Mouse (Mus musculus) MEL (cell line): ENCODE measurements around the gene Prcc.
"Not testable (repeated sequence)": the region's sequence is repeated elsewhere in the genome, so short reads cannot be mapped to it uniquely, and the experiment has no call there.

ENCODE experiments used
- BHLHE40 ChIP-seq: IDR thresholded peaks from 2 replicates; pipeline ENCODE4 v1.6.1; 2012; ENCODE audit warnings: low read depth, mild to moderate bottlenecking, inconsistent platforms, low read length, improper control_type of control experiment, borderline replicate concordance
- CHD1 ChIP-seq: IDR thresholded peaks from 2 replicates; pipeline ENCODE4 v1.6.1; 2012; ENCODE audit warnings: low read depth, mild to moderate bottlenecking, inconsistent platforms, low read length, improper control_type of control experiment
- CTCF ChIP-seq, 3 experiments: IDR thresholded peaks in 2 of 3; conservative IDR thresholded peaks in 1 of 3; 2 replicates each; pipeline ENCODE4 v1.5.1; 2011 to 2012; ENCODE audit warnings: low read length in 3 of 3, low read depth in 2 of 3, mild to moderate bottlenecking in 2 of 3, improper control_type of control experiment in 1 of 3, inconsistent platforms in 1 of 3, mixed read lengths in 1 of 3, moderate library complexity in 1 of 3; ENCODE audit not compliant: control insufficient read depth in 1 of 3, insufficient read depth in 1 of 3, poor library complexity in 1 of 3, severe bottlenecking in 1 of 3
- ETS1 ChIP-seq: IDR thresholded peaks from 2 replicates; pipeline ENCODE4 v1.6.1; 2012; ENCODE audit warnings: low read depth, mild to moderate bottlenecking, inconsistent platforms, low read length, improper control_type of control experiment, moderate library complexity
- GABPA ChIP-seq: IDR thresholded peaks from 2 replicates; pipeline ENCODE4 v1.6.1; 2012; ENCODE audit warnings: low read depth, mild to moderate bottlenecking, inconsistent platforms, low read length, improper control_type of control experiment, moderate library complexity
- JUND ChIP-seq: IDR thresholded peaks from 2 replicates; pipeline ENCODE4 v1.6.1; 2011; ENCODE audit warnings: low read depth, mild to moderate bottlenecking, improper control_type of control experiment, low read length
- MAFK ChIP-seq: IDR thresholded peaks from 2 replicates; pipeline ENCODE4 v1.6.1; 2011; ENCODE audit warnings: low read depth, mild to moderate bottlenecking, low read length, improper control_type of control experiment, borderline replicate concordance
- POLR2A ChIP-seq, 2 experiments: IDR thresholded peaks; 2 replicates each; pipeline ENCODE4 v1.6.1; 2011 to 2012; ENCODE audit warnings: low read length in 2 of 2, mild to moderate bottlenecking in 2 of 2, control low read depth in 1 of 2, improper control_type of control experiment in 1 of 2, low read depth in 1 of 2, moderate library complexity in 1 of 2; ENCODE audit not compliant: control insufficient read depth in 1 of 2, insufficient read depth in 1 of 2, poor library complexity in 1 of 2
- POLR2AphosphoS2 ChIP-seq: IDR thresholded peaks from 2 replicates; pipeline ENCODE4 v1.6.1; 2011; ENCODE audit warnings: low read length, improper control_type of control experiment
- ZC3H11A ChIP-seq: IDR thresholded peaks from 2 replicates; pipeline ENCODE4 v1.6.1; 2012; ENCODE audit warnings: low read depth, mild to moderate bottlenecking, inconsistent platforms, low read length, improper control_type of control experiment

GRCm38 (mm10) chr3:87901959-87902358 lies 16.6 kb upstream of the Prcc start:
- not testable (repeated sequence) for TF ChIP-seq ETS1; ZC3H11A; POLR2A (IDR thresholded peaks at IDR 0.05; ENCODE audit: control insufficient read depth in 1 of 2, insufficient read depth in 1 of 2, low read depth in 1 of 2, low read length in 2 of 2, poor library complexity in 1 of 2); CTCF (IDR thresholded peaks at IDR 0.05 in 2 of 3, conservative IDR thresholded peaks at IDR 0.05 in 1 of 3; ENCODE audit: control insufficient read depth in 1 of 3, insufficient read depth in 1 of 3, low read depth in 2 of 3, low read length in 3 of 3, poor library complexity in 1 of 3, severe bottlenecking in 1 of 3); MAFK; POLR2AphosphoS2; JUND; BHLHE40; CHD1; GABPA
